Mouse (Mus musculus): ENCODE results near the gene Prkaca.

GRCm38 (mm10) chr8:83976779-83977350, 4.1 kb downstream of the Prkaca start:
- TF ChIP-seq GATA1 (IDR thresholded peaks at IDR 0.05; ENCODE audit: low read depth, low read length) = no peak
- no peak for TF ChIP-seq TCF12 (IDR thresholded peaks at IDR 0.05; ENCODE audit: low read depth, low read length)

Measured in MEL (cell line).